Mouse (Mus musculus) CH12.LX (cell line): ENCODE measurements around the gene Brsk2. TPM values are rescaled to one million over a fixed set of nuclear protein-coding genes. Genes with fewer than 3 reads are reported as not detected.

Experiments
- DNase-seq: peaks from one replicate; pipeline ENCODE4 v3.0.0-alpha.2; 2013; ENCODE audit errors: extremely low read depth
- H3K27ac ChIP-seq: 2 replicates; pipeline ENCODE4 v1.5.1; 2012; ENCODE audit warnings: low read depth, mild to moderate bottlenecking, control low read depth, moderate library complexity; ENCODE audit not compliant: insufficient read depth
- H3K27me3 ChIP-seq: replicated peaks from 2 replicates; pipeline ENCODE3; 2012; ENCODE audit warnings: inconsistent platforms
- H3K36me3 ChIP-seq, 2 experiments: replicated peaks in 1 of 2; 2 replicates each; pipeline versions ENCODE3 to v1.6.1; 2012; ENCODE audit warnings: inconsistent platforms in 1 of 2, low read length in 1 of 2, mild to moderate bottlenecking in 1 of 2, mixed read lengths in 1 of 2, moderate library complexity in 1 of 2; ENCODE audit not compliant: control insufficient read depth in 1 of 2, insufficient read depth in 1 of 2
- H3K4me1 ChIP-seq, 2 experiments: 2 replicates each; pipeline ENCODE4 v1.6.1; 2012; ENCODE audit warnings: inconsistent platforms in 1 of 2, moderate library complexity in 1 of 2; ENCODE audit not compliant: insufficient read depth in 2 of 2, control insufficient read depth in 1 of 2
- H3K4me2 ChIP-seq: 2 replicates; pipeline ENCODE4 v1.6.1; 2012; ENCODE audit warnings: low read depth, mild to moderate bottlenecking, control low read depth; ENCODE audit not compliant: poor library complexity, insufficient read depth, severe bottlenecking
- H3K4me3 ChIP-seq, 3 experiments: fragments of 150-350 bp in 1 of 3; sonication (generic) in 1 of 3; replicated peaks in 1 of 3; 2 replicates each; pipeline versions ENCODE3 to v1.5.1; 2011 to 2012; ENCODE audit warnings: low read depth in 2 of 3, low read length in 2 of 3, mild to moderate bottlenecking in 2 of 3, moderate library complexity in 2 of 3, control low read depth in 1 of 3, improper control_type of control experiment in 1 of 3, inconsistent platforms in 1 of 3, mixed read lengths in 1 of 3; ENCODE audit not compliant: poor library complexity in 1 of 3
- H3K79me2 ChIP-seq: replicated peaks from 2 replicates; pipeline ENCODE4 v1.6.1; 2012; ENCODE audit warnings: mild to moderate bottlenecking, moderate library complexity; ENCODE audit not compliant: control insufficient read depth, poor library complexity, insufficient read depth, severe bottlenecking; ENCODE audit errors: extremely low read depth
- H3K9ac ChIP-seq: 2 replicates; pipeline ENCODE4 v1.6.1; 2012; ENCODE audit warnings: low read depth, mild to moderate bottlenecking, control low read depth, moderate library complexity; ENCODE audit not compliant: insufficient read depth
- H3K9me3 ChIP-seq: replicated peaks from 2 replicates; pipeline ENCODE3; 2012; ENCODE audit warnings: low read length, inconsistent platforms, mixed read lengths
- BHLHE40 ChIP-seq: IDR thresholded peaks from 2 replicates; pipeline ENCODE4 v1.6.1; 2011; ENCODE audit warnings: mild to moderate bottlenecking, low read depth, low read length, improper control_type of control experiment
- CHD1 ChIP-seq: IDR thresholded peaks from 2 replicates; pipeline ENCODE4 v1.6.1; 2012; ENCODE audit warnings: low read depth, low read length, improper control_type of control experiment, inconsistent platforms
- CHD2 ChIP-seq: IDR thresholded peaks from 2 replicates; pipeline ENCODE4 v1.6.1; 2011; ENCODE audit warnings: low read length, improper control_type of control experiment
- E2F4 ChIP-seq: IDR thresholded peaks from 2 replicates; pipeline ENCODE4 v1.6.1; 2011; ENCODE audit warnings: low read depth, low read length, improper control_type of control experiment; ENCODE audit not compliant: insufficient replicate concordance
- GABPA ChIP-seq: IDR thresholded peaks from 2 replicates; pipeline ENCODE4 v1.6.1; 2012; ENCODE audit warnings: low read depth, low read length, improper control_type of control experiment, inconsistent platforms; ENCODE audit not compliant: insufficient replicate concordance
- JUND ChIP-seq: conservative IDR thresholded peaks from 2 replicates; pipeline ENCODE4 v1.6.1; 2011; ENCODE audit warnings: low read depth, low read length, improper control_type of control experiment
- MXI1 ChIP-seq: IDR thresholded peaks from 2 replicates; pipeline ENCODE4 v1.6.1; 2011; ENCODE audit warnings: mild to moderate bottlenecking, low read depth, low read length, improper control_type of control experiment
- MYC ChIP-seq: IDR thresholded peaks from 2 replicates; pipeline ENCODE4 v1.6.1; 2011; ENCODE audit warnings: low read depth, mild to moderate bottlenecking, improper control_type of control experiment, low read length
- NRF1 ChIP-seq: IDR thresholded peaks from 2 replicates; pipeline ENCODE4 v1.6.1; 2014; ENCODE audit warnings: low read depth, mild to moderate bottlenecking, inconsistent platforms, low read length, improper control_type of control experiment, moderate library complexity
- PAX5 ChIP-seq: IDR thresholded peaks from 2 replicates; pipeline ENCODE4 v1.6.1; 2012; ENCODE audit warnings: low read length, inconsistent platforms, mixed read lengths
- POLR2A ChIP-seq: IDR thresholded peaks from 2 replicates; pipeline ENCODE4 v1.6.1; 2011; ENCODE audit warnings: low read depth, mild to moderate bottlenecking, improper control_type of control experiment, low read length
- RAD21 ChIP-seq: IDR thresholded peaks from 2 replicates; pipeline ENCODE4 v1.6.1; 2011; ENCODE audit warnings: low read depth, mild to moderate bottlenecking, low read length, improper control_type of control experiment, moderate library complexity
- SIN3A ChIP-seq: IDR thresholded peaks from 2 replicates; pipeline ENCODE4 v1.6.1; 2012; ENCODE audit warnings: low read length, improper control_type of control experiment, inconsistent platforms
- SMC3 ChIP-seq: IDR thresholded peaks from 2 replicates; pipeline ENCODE4 v1.6.1; 2011; ENCODE audit warnings: low read depth, low read length, improper control_type of control experiment
- TCF12 ChIP-seq: IDR thresholded peaks from 2 replicates; pipeline ENCODE4 v1.6.1; 2014; ENCODE audit warnings: low read depth, mild to moderate bottlenecking, inconsistent platforms, low read length, improper control_type of control experiment
- USF1 ChIP-seq: IDR thresholded peaks from 2 replicates; pipeline ENCODE4 v1.6.1; 2014; ENCODE audit warnings: low read depth, mild to moderate bottlenecking, inconsistent platforms, low read length, improper control_type of control experiment
- USF2 ChIP-seq: conservative IDR thresholded peaks from 2 replicates; pipeline ENCODE4 v1.6.1; 2011; ENCODE audit warnings: low read depth, low read length, improper control_type of control experiment
- ZC3H11A ChIP-seq: IDR thresholded peaks from 2 replicates; pipeline ENCODE4 v1.6.1; 2012; ENCODE audit warnings: low read depth, mild to moderate bottlenecking, inconsistent platforms, low read length, improper control_type of control experiment
- ZKSCAN1 ChIP-seq: IDR thresholded peaks from 2 replicates; pipeline ENCODE4 v1.6.1; 2012; ENCODE audit warnings: low read depth, inconsistent platforms, low read length, improper control_type of control experiment, borderline replicate concordance
- ZNF384 ChIP-seq: IDR thresholded peaks from 2 replicates; pipeline ENCODE4 v1.6.1; 2012; ENCODE audit warnings: low read depth, low read length, improper control_type of control experiment, inconsistent platforms
- dilution Hi-C: fragments of 300-500 bp; cut with MboI; formaldehyde crosslinking; loops from 2 replicates; pipeline ENCODE4 v1.14.3; 2020; ENCODE audit warnings: low sequenced_read_pairs; ENCODE audit not compliant: extremely low pct_unique_long_range_greater_than_20kb, extremely low pct_ligation_motif_present
- in situ Hi-C: fragments of 300-500 bp; cut with MboI; formaldehyde crosslinking; loops from 3 replicates; pipeline ENCODE4 v1.14.3; 2019; ENCODE audit warnings: low sequenced_read_pairs, low pct_ligation_motif_present, low pct_unique_long_range_greater_than_20kb, mixed read lengths
- polyA plus RNA-seq: library from polyadenylated mRNA; unstranded; fragments of >175 nt; gene quantifications from 2 replicates; pipeline ENCODE4 v1.2.1, GENCODE M21; 2012; ENCODE audit warnings: low read depth; ENCODE audit not compliant: insufficient read length
- total RNA-seq, 2 experiments: library from RNA; depleted of rRNA; stranded (reverse); fragments of 300-350 nt in 1 of 2; fragments of >200 nt in 1 of 2; gene quantifications; 2 replicates each; pipeline ENCODE4 v1.2.3; 2012 to 2014

The Brsk2 gene
- total and polyA plus RNA-seq, 3 experiments: 5.3 to 11.0 (median 10.9) TPM

GRCm38 (mm10) chr7:141949799-141950103 is 200 bp downstream of the Brsk2 start:
- TF ChIP-seq USF1 (no peak), ZKSCAN1 (no peak), CHD1 (no peak), USF2 (no peak), MYC (no peak), ZC3H11A (no peak), RAD21 (no peak), SIN3A (no peak), PAX5 (no peak), BHLHE40 (no peak), TCF12 (no peak), SMC3 (no peak), MXI1 (no peak), E2F4 (no peak)
- Histone ChIP-seq H3K9ac (no peak overlapping the region), H3K9me3 (peaks cover 6% of the 10 kb centered on the region), H3K4me2 (no peak overlapping the region), H3K79me2 (no peaks in the 10 kb centered on the region), H3K4me3 (no peak overlapping the region), H3K36me3 (no peaks in the 10 kb centered on the region), H3K4me1 (no peaks in the 10 kb centered on the region), H3K27ac (no peak overlapping the region), H3K27me3 (peaks cover 69% of the 10 kb centered on the region)
- in situ Hi-C loops (no loop called here), dilution Hi-C loops (no loop called here)
- no peak for DNase-seq

- Histone ChIP-seq H3K36me3 (no peaks in the 10 kb centered on the region), H3K9ac (no peak overlapping the region), H3K27me3 (peaks cover 69% of the 10 kb centered on the region), H3K27ac (no peak overlapping the region), H3K4me3 (no peak overlapping the region), H3K9me3 (peaks cover 6% of the 10 kb centered on the region), H3K4me1 (no peaks in the 10 kb centered on the region), H3K4me2 (no peak overlapping the region), H3K79me2 (no peaks in the 10 kb centered on the region)
- in situ Hi-C loops (no loop called here), dilution Hi-C loops (no loop called here)
- no peak for DNase-seq
- TF ChIP-seq TCF12 (no peak), USF1 (no peak), ZNF384 (no peak), POLR2A (no peak), CHD1 (no peak), CHD2 (no peak), NRF1 (no peak), E2F4 (no peak), JUND (no peak), GABPA (no peak)
Observed at GRCm38 (mm10) chr7:141950104-141951013, 808 bp downstream of the Brsk2 start.
